Mouse (Mus musculus): ENCODE measurements around the gene Cadps. TPM values are rescaled to one million over a fixed set of nuclear protein-coding genes. Genes with fewer than 3 reads are reported as not detected.

The Cadps gene
- polyA plus RNA-seq, 1 experiment from 2014 or later = 0.01 TPM

DNA sequence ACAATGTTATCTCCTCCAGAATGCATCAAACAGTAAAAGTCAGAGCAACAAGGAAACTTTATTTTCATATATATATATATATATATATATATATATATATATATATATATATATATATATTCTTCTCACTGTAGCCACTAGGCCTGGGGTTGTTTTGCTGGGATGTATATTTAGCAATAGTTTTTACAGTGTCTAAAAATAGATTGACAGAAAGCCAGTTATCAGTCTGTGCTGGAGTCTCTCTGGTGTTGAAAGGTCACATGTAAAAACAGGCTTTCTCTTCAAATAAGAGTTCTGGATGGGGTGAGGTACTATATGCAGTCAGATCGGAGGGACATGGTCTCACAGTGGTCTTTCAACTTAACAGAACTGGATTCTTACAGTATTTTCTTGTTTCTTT is 2.7 kb downstream of the Cadps start:
- no peaks in the 10 kb centered on the region for H3K9me3 ChIP-seq (replicated peaks)
- H3K27me3 ChIP-seq = peaks cover 32% of the 10 kb centered on the region
- no peak overlapping the region for H3K4me3 ChIP-seq (replicated peaks)
- WGBS (ENCODE audit: insufficient replicate concordance) = 44% methylated on average over 1 of the region's 1 CpGs
- no peak overlapping the region for H3K27ac ChIP-seq (replicated peaks)
- no peak overlapping the region for H3K9ac ChIP-seq
- no peak for ATAC-seq (ENCODE audit: insufficient read depth)
- H3K36me3 ChIP-seq (replicated peaks) = no peaks in the 10 kb centered on the region
- H3K4me1 ChIP-seq (replicated peaks) = no peaks in the 10 kb centered on the region
- H3K4me2 ChIP-seq = no peak overlapping the region

GRCm38 (mm10) chr14:12818442-12818841 is 4.4 kb downstream of the Cadps start:
- no peak for ATAC-seq (ENCODE audit: insufficient read depth)
- Histone ChIP-seq H3K4me1 (replicated peaks) (no peaks in the 10 kb centered on the region), H3K9me3 (replicated peaks) (no peaks in the 10 kb centered on the region)

DNA sequence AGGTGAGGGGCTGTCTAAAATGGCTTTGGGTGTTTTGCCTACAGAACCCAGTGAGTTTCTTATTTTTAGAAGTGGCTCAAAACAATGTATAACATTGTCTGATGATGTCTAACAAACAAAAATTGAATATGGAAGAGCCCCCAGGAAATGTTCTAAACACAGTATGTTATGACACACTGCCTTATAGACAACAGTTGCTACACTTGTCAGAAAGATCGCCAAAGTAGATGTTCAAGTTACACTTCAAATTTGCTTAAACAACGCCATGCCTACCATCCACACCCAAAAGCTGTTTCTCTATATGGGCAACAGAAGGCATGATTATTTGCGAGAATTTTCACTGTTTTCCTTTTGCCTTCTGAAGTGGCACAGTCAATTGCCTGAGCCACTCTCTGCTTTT is 10.8 kb downstream of the Cadps start:
- no peaks in the 10 kb centered on the region for H3K27me3 ChIP-seq
- H3K4me1 ChIP-seq (replicated peaks) = no peaks in the 10 kb centered on the region
- no peak overlapping the region for H3K9ac ChIP-seq
- ATAC-seq (ENCODE audit: insufficient read depth) = no peak
- no peaks in the 10 kb centered on the region for H3K9me3 ChIP-seq (replicated peaks)
- H3K4me2 ChIP-seq = no peak overlapping the region
- H3K4me3 ChIP-seq (replicated peaks) = no peak overlapping the region
- H3K36me3 ChIP-seq (replicated peaks) = no peaks in the 10 kb centered on the region
- WGBS (ENCODE audit: insufficient replicate concordance) = 52% methylated on average over 3 of the region's 3 CpGs
- no peak overlapping the region for H3K27ac ChIP-seq (replicated peaks)

More at GRCm38 (mm10) chr14:12818442-12818841, 4.4 kb downstream of the Cadps start:
- 46% methylated on average over 1 of the region's 1 CpGs for WGBS (ENCODE audit: insufficient replicate concordance)
- Histone ChIP-seq H3K9ac (no peak overlapping the region), H3K27ac (replicated peaks) (no peak overlapping the region), H3K4me2 (no peak overlapping the region), H3K4me3 (replicated peaks) (no peak overlapping the region), H3K27me3 (peaks cover 28% of the 10 kb centered on the region), H3K36me3 (replicated peaks) (no peaks in the 10 kb centered on the region)

GRCm38 (mm10) chr14:12802995-12803394 is 19.9 kb downstream of the Cadps start:
- no peak overlapping the region for H3K4me2 ChIP-seq
- no peak overlapping the region for H3K27ac ChIP-seq (replicated peaks)
- no peak overlapping the region for H3K9ac ChIP-seq
- 28% methylated on average over 1 of the region's 1 CpGs for WGBS (ENCODE audit: insufficient replicate concordance)
- H3K9me3 ChIP-seq (replicated peaks) = no peaks in the 10 kb centered on the region
- no peak overlapping the region for H3K4me3 ChIP-seq (replicated peaks)
- no peaks in the 10 kb centered on the region for H3K27me3 ChIP-seq
- no peaks in the 10 kb centered on the region for H3K4me1 ChIP-seq (replicated peaks)
- ATAC-seq (ENCODE audit: insufficient read depth) = no peak
- no peaks in the 10 kb centered on the region for H3K36me3 ChIP-seq (replicated peaks)

DNA sequence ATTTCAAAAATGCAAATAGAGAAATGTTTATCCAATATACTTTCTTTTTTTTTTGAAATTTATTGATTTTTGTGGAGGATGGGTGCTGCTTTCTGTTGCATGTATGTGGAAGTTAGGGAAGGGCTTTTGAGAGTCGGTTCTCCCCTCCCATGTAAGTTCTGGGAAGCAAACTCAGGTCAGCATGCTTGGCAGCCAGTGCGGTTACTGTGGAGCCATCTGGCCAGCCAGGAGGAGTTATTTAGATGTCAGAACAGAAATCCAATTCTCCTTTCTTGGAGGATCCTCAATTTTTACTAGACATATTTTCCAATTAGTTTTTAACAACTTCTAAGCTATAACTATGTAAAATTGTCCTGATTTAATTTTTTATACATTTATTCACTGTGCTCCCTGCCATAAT is 21.8 kb downstream of the Cadps start:
- 49% methylated on average over 2 of the region's 2 CpGs for WGBS (ENCODE audit: insufficient replicate concordance)
- no peaks in the 10 kb centered on the region for H3K9me3 ChIP-seq (replicated peaks)
- no peaks in the 10 kb centered on the region for H3K27me3 ChIP-seq
- no peaks in the 10 kb centered on the region for H3K4me1 ChIP-seq (replicated peaks)
- H3K27ac ChIP-seq (replicated peaks) = no peak overlapping the region
- ATAC-seq (ENCODE audit: insufficient read depth) = no peak
- H3K9ac ChIP-seq = no peak overlapping the region
- H3K4me2 ChIP-seq = no peak overlapping the region
- no peak overlapping the region for H3K4me3 ChIP-seq (replicated peaks)
- H3K36me3 ChIP-seq (replicated peaks) = no peaks in the 10 kb centered on the region

DNA sequence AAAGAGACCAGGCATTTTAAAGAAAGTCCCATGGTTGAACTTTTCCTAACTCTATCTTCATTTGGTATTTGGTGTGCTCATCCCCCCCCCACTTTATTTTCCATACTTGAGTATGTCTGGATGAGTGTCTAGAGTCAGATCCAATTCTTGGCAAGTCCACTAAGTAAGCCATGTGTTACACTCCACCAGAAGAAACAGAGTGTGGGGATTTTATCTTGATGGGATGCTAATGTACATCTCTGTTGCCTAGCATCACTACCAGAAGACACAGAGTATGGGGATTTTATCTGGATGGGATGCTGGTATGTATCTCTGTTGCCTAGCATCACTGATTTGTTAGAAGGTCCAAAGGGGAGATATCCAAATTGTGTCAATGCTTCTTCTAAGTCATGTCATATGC is 24.0 kb downstream of the Cadps start:
- H3K36me3 ChIP-seq (replicated peaks) = no peaks in the 10 kb centered on the region
- H3K27ac ChIP-seq (replicated peaks) = no peak overlapping the region
- H3K4me1 ChIP-seq (replicated peaks) = no peaks in the 10 kb centered on the region
- no peak overlapping the region for H3K4me2 ChIP-seq
- no peaks in the 10 kb centered on the region for H3K27me3 ChIP-seq
- no peaks in the 10 kb centered on the region for H3K9me3 ChIP-seq (replicated peaks)
- no peak for ATAC-seq (ENCODE audit: insufficient read depth)
- H3K9ac ChIP-seq = no peak overlapping the region
- H3K4me3 ChIP-seq (replicated peaks) = no peak overlapping the region

DNA sequence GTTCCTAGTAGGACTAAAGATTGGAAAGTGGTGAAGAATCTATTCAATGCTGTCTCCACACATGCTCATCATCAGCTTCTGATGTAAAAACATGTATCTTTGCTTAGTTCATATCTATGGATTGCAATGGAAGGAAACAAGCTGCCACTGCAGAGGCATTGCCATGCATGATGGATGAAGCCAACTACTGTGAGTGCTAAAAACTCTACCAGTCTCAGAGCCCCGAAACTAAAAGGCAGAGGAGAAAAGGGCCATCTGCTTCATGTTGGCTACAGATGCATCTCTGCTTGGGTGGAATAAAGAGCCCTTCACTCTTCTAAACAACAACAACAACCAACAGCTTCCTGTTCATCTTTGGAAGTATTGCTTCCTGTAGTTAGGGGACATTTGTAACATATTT is 38.6 kb downstream of the Cadps start:
- H3K9ac ChIP-seq = no peak overlapping the region
- WGBS (ENCODE audit: insufficient replicate concordance) = 50% methylated on average over 1 of the region's 1 CpGs
- H3K4me3 ChIP-seq (replicated peaks) = no peak overlapping the region
- no peak overlapping the region for H3K27ac ChIP-seq (replicated peaks)
- H3K4me2 ChIP-seq = no peak overlapping the region
- no peaks in the 10 kb centered on the region for H3K36me3 ChIP-seq (replicated peaks)
- H3K27me3 ChIP-seq = no peaks in the 10 kb centered on the region
- no peaks in the 10 kb centered on the region for H3K9me3 ChIP-seq (replicated peaks)
- ATAC-seq (ENCODE audit: insufficient read depth) = no peak
- no peaks in the 10 kb centered on the region for H3K4me1 ChIP-seq (replicated peaks)

DNA sequence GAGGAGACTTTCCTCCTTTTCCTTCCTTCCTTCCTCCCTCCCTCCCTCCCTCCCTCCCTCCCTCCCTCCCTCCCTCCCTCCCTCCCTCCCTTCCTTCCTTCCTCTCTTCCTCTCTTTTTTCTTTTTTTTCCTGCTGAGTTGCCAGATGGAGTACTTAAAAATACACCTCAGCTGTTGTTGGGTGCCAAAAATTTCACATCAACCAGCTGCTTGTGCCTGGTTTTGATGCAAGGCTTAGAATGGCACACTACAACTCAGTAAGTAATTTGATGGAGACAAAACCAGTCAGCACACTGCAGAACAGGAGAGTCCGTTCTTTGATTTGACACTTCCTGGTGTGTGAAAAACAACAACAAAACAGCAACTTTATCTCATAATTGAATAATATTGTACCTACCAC is 42.9 kb downstream of the Cadps start:
- H3K36me3 ChIP-seq (replicated peaks) = no peaks in the 10 kb centered on the region
- H3K4me2 ChIP-seq = no peak overlapping the region
- no peak for ATAC-seq (ENCODE audit: insufficient read depth)
- H3K4me3 ChIP-seq (replicated peaks) = no peak overlapping the region
- 66% methylated on average over 1 of the region's 1 CpGs for WGBS (ENCODE audit: insufficient replicate concordance)
- H3K27ac ChIP-seq (replicated peaks) = no peak overlapping the region
- H3K9me3 ChIP-seq (replicated peaks) = no peaks in the 10 kb centered on the region
- no peak overlapping the region for H3K9ac ChIP-seq
- no peaks in the 10 kb centered on the region for H3K4me1 ChIP-seq (replicated peaks)
- no peaks in the 10 kb centered on the region for H3K27me3 ChIP-seq

DNA sequence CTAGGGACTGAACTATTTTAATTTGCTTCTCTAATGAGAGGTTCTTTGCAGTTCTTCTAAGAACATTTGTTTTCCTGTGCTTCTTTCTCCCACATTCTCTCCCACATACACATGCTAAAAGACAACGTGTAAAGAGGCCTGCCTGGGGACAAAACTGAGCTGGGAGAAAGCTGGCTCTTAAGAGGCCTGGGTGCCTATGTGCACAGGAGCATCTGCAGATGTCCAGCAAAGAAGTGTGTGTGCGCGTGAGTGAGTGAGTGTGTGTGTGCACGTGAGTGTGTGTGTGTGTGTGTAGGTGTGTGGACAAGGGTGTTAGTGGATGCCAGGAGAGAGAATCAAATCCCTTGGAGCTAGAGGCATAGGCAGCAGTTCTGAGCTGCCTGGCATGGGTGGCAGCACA is 44.9 kb downstream of the Cadps start:
- no peaks in the 10 kb centered on the region for H3K36me3 ChIP-seq (replicated peaks)
- no peaks in the 10 kb centered on the region for H3K9me3 ChIP-seq (replicated peaks)
- no peak for ATAC-seq (ENCODE audit: insufficient read depth)
- H3K27ac ChIP-seq (replicated peaks) = no peak overlapping the region
- H3K9ac ChIP-seq = no peak overlapping the region
- no peaks in the 10 kb centered on the region for H3K4me1 ChIP-seq (replicated peaks)
- no peak overlapping the region for H3K4me3 ChIP-seq (replicated peaks)
- 58% methylated on average over 4 of the region's 4 CpGs for WGBS (ENCODE audit: insufficient replicate concordance)
- no peaks in the 10 kb centered on the region for H3K27me3 ChIP-seq
- no peak overlapping the region for H3K4me2 ChIP-seq

GRCm38 (mm10) chr14:12768870-12769269 is 54.0 kb downstream of the Cadps start:
- H3K9ac ChIP-seq = no peak overlapping the region
- H3K9me3 ChIP-seq (replicated peaks) = no peaks in the 10 kb centered on the region
- ATAC-seq (ENCODE audit: insufficient read depth) = no peak
- no peak overlapping the region for H3K27ac ChIP-seq (replicated peaks)
- no peaks in the 10 kb centered on the region for H3K27me3 ChIP-seq
- H3K4me3 ChIP-seq (replicated peaks) = no peak overlapping the region
- H3K36me3 ChIP-seq (replicated peaks) = no peaks in the 10 kb centered on the region
- no peak overlapping the region for H3K4me2 ChIP-seq
- 60% methylated on average over 1 of the region's 1 CpGs for WGBS (ENCODE audit: insufficient replicate concordance)
- no peaks in the 10 kb centered on the region for H3K4me1 ChIP-seq (replicated peaks)

DNA sequence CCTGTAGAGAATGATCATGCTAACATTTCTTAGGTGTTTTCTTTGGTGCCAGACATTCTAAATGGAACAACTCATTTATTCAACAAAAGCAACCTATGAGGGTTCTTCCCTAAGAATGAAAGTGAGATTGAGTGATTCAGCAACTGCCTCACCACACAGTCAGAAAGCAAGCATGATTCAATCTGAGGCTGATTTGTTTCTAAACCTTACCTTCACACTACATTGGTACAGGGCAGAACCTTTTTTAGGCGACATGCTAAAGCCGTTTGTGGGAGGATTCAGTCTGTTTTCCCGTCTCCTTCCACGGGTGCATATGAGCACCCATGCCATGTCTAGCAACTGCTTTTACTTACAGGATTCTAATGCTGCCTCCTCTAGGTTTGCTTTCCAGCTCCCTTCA is 69.6 kb downstream of the Cadps start:
- WGBS (ENCODE audit: insufficient replicate concordance) = 67% methylated on average over 4 of the region's 4 CpGs
- ATAC-seq (ENCODE audit: insufficient read depth) = no peak

DNA sequence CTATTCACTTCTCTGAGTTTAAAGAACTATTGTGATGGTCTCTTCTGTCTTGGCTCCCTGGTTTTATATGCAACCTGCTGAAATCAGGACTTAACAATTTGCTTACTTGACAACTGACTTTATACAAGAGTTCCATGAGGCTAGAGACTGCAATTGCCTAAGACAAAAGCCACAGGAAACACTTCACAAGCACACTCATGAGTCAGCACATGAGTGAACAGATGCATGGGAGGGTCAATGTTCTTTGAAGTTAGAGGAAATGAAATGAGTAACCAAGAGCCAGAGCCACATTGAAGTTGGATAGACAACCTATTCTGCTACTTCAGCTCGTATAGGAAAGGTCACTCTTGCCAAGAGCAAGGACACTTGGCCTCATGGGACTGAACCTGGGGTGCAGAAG is 71.1 kb downstream of the Cadps start:
- Histone ChIP-seq H3K4me2 (no peak overlapping the region), H3K9ac (no peak overlapping the region), H3K36me3 (replicated peaks) (no peaks in the 10 kb centered on the region), H3K27ac (replicated peaks) (no peak overlapping the region), H3K4me1 (replicated peaks) (no peaks in the 10 kb centered on the region), H3K4me3 (replicated peaks) (no peak overlapping the region), H3K27me3 (no peaks in the 10 kb centered on the region), H3K9me3 (replicated peaks) (no peaks in the 10 kb centered on the region)
- ATAC-seq (ENCODE audit: insufficient read depth) = no peak
- 23% methylated on average over 1 of the region's 1 CpGs for WGBS (ENCODE audit: insufficient replicate concordance)

More for the DNA sequence above, 69.6 kb downstream of the Cadps start:
- no peaks in the 10 kb centered on the region for H3K27me3 ChIP-seq
- H3K4me1 ChIP-seq (replicated peaks) = no peaks in the 10 kb centered on the region
- H3K4me2 ChIP-seq = no peak overlapping the region
- H3K36me3 ChIP-seq (replicated peaks) = no peaks in the 10 kb centered on the region
- H3K27ac ChIP-seq (replicated peaks) = no peak overlapping the region
- H3K9ac ChIP-seq = no peak overlapping the region
- H3K4me3 ChIP-seq (replicated peaks) = no peak overlapping the region
- H3K9me3 ChIP-seq (replicated peaks) = no peaks in the 10 kb centered on the region

Data from liver, embryonic 15.5 days (tissue).